Mouse (Mus musculus): ENCODE data around the gene Ddx60.

DNA sequence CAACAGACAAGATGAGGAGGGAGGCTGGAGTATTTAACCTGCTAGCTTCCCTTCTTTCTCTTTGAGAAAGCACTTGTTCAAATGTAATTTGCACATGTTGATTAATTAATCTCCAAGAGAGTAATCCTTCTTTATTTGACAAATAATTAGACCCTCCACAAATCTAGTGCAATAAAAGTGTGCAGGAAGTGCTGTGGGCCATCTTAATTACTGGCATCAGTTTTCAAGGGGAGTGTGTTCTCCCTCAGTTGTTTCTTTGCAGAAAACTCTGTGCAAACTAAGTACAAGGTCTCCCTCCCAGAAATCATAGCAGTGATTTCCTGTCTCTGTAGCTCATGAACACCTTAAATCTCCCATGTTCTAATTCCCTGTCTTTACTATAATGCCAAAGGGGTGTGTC is 140.4 kb downstream of the Ddx60 start:
- no peak for TF ChIP-seq CTCF (IDR thresholded peaks at IDR 0.05; ENCODE audit: insufficient read depth, low read length)
- no peak for TF ChIP-seq POLR2A (IDR thresholded peaks at IDR 0.05; ENCODE audit: borderline replicate concordance, extremely low read depth, low read depth, low read length)
